Mouse (Mus musculus): ENCODE results near the gene Rplp2. TPM values are rescaled to one million over a fixed set of nuclear protein-coding genes. Genes with fewer than 3 reads are reported as not detected.
A peak's percentile ranks its signal among the peaks of the same experiment; 100 is the strongest.

Gene Rplp2
- total and polyA plus RNA-seq, 3 experiments = 421 to 928 (median 848) TPM

DNA sequence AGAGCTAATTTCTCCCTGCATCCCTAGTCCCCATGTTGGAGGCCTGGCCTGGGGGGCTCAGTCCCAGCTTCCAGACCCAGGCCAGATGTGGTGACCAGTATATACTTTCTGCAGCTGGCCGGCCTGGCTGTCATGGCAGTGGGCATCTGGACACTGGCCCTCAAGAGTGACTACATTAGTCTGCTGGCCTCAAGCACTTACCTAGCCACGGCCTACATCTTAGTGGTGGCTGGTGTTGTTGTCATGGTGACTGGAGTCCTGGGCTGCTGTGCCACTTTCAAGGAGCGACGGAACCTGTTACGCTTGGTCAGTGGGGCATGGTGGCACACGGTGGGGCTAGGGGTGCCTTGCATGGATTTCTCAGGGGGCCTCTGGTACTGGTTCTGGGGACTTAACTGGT is 22.2 kb downstream of the Rplp2 start:
- Histone ChIP-seq H3K36me3 (ENCODE audit: control insufficient read depth, insufficient read depth, low read length) (no peaks in the 10 kb centered on the region; the same call in 1 of the 2 replicates), H3K4me3 (peak overlapping the region; percentile 82), H3K27me3 (ENCODE audit: control insufficient read depth, insufficient read depth, low read length) (no peaks in the 10 kb centered on the region), H3K79me2 (replicated peaks; ENCODE audit: control insufficient read depth, insufficient read depth, low read length) (no peaks in the 10 kb centered on the region; the same call in 1 of the 2 replicates), H3K9ac (ENCODE audit: low read depth, low read length) (peak overlapping the region; percentile 44), H3K4me1 (ENCODE audit: control insufficient read depth, insufficient read depth, low read length) (peaks cover 22% of the 10 kb centered on the region), H3K27ac (peak overlapping the region; percentile 98)
- peak in 1 of 2 experiments; percentile 25 for DNase-seq
- 78% methylated on average over 6 of the region's 6 CpGs for WGBS
- intact Hi-C loops (cut with DNase I) = no loop called here
- no peak for TF ChIP-seq CTCF (IDR thresholded peaks at IDR 0.05)
- no peak for TF ChIP-seq EP300 (IDR thresholded peaks at IDR 0.05; ENCODE audit: insufficient read depth, low read depth, low read length)

DNA sequence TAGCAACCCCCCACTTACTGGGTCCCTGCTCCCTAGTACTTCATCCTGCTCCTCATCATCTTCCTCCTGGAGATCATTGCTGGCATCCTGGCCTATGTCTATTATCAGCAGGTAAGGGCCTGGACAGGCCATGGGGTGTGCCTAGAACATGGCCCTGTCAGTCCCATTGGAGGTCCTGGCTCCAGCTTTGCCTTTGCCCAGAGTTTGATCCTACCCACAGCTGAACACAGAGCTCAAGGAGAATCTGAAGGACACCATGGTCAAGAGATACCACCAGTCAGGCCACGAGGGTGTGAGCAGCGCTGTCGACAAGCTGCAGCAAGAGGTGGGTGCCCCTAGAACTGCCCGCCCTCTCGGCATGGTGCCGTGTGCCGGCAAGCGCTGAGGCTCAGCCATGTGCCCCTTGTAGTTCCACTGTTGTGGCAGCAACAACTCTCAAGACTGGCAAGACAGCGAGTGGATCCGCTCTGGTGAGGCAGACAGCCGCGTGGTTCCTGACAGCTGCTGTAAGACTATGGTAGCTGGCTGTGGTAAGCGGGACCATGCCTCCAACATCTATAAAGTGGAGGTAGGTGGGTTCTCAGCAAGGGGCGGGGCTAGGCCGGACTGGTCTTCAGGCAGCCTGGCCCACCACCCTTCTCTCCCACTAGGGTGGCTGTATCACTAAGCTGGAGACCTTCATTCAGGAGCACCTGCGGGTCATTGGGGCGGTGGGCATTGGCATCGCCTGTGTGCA is 22.9 kb downstream of the Rplp2 start:
- Histone ChIP-seq H3K27ac (peak overlapping the region; percentile 98), H3K4me3 (peak overlapping the region; percentile 82; the same call in 1 of the 2 replicates), H3K27me3 (ENCODE audit: control insufficient read depth, insufficient read depth, low read length) (no peaks in the 10 kb centered on the region), H3K36me3 (ENCODE audit: control insufficient read depth, insufficient read depth, low read length) (no peaks in the 10 kb centered on the region; the same call in 1 of the 2 replicates), H3K4me1 (ENCODE audit: control insufficient read depth, insufficient read depth, low read length) (peaks cover 24% of the 10 kb centered on the region), H3K9ac (ENCODE audit: low read depth, low read length) (no peak overlapping the region), H3K79me2 (replicated peaks; ENCODE audit: control insufficient read depth, insufficient read depth, low read length) (no peaks in the 10 kb centered on the region; the same call in 1 of the 2 replicates)
- intact Hi-C loops (cut with DNase I) = no loop called here
- DNase-seq = peak; percentile 41 to 49
- 87% methylated on average over 18 of the region's 18 CpGs for WGBS
- no peak for TF ChIP-seq EP300 (IDR thresholded peaks at IDR 0.05; ENCODE audit: insufficient read depth, low read depth, low read length)
- TF ChIP-seq POLR2A (IDR thresholded peaks at IDR 0.05; ENCODE audit: insufficient read depth, low read depth, low read length) = no peak
- TF ChIP-seq CTCF (IDR thresholded peaks at IDR 0.05) = no peak

- Histone ChIP-seq H3K4me1 (ENCODE audit: control insufficient read depth, insufficient read depth, low read length) (peaks cover 21% of the 10 kb centered on the region), H3K36me3 (ENCODE audit: control insufficient read depth, insufficient read depth, low read length) (no peaks in the 10 kb centered on the region; the same call in 1 of the 2 replicates), H3K27me3 (ENCODE audit: control insufficient read depth, insufficient read depth, low read length) (no peaks in the 10 kb centered on the region), H3K27ac (no peak overlapping the region), H3K79me2 (replicated peaks; ENCODE audit: control insufficient read depth, insufficient read depth, low read length) (no peaks in the 10 kb centered on the region; the same call in 1 of the 2 replicates), H3K4me3 (no peak overlapping the region), H3K9ac (ENCODE audit: low read depth, low read length) (no peak overlapping the region)
- WGBS = 93% methylated on average over 10 of the region's 10 CpGs
- no peak for DNase-seq
- TF ChIP-seq EP300 (IDR thresholded peaks at IDR 0.05; ENCODE audit: insufficient read depth, low read depth, low read length) (no peak), CTCF (IDR thresholded peaks at IDR 0.05) (no peak), POLR2A (IDR thresholded peaks at IDR 0.05; ENCODE audit: insufficient read depth, low read depth, low read length) (no peak)
- intact Hi-C loops (cut with DNase I) = no loop called here
Observed at GRCm38 (mm10) chr7:141470637-141470944, 23.4 kb downstream of the Rplp2 start.

- no peak overlapping the region for H3K4me3 ChIP-seq
- no peak for DNase-seq
- H3K4me1 ChIP-seq (ENCODE audit: control insufficient read depth, insufficient read depth, low read length) = peaks cover 21% of the 10 kb centered on the region
- no peaks in the 10 kb centered on the region for H3K27me3 ChIP-seq (ENCODE audit: control insufficient read depth, insufficient read depth, low read length)
- H3K9ac ChIP-seq (ENCODE audit: low read depth, low read length) = no peak overlapping the region
- H3K36me3 ChIP-seq (ENCODE audit: control insufficient read depth, insufficient read depth, low read length) = no peaks in the 10 kb centered on the region; the same call in 1 of the 2 replicates
- WGBS = 90% methylated on average over 1 of the region's 1 CpGs
- intact Hi-C loops (cut with DNase I) = no loop called here
- no peak for TF ChIP-seq CTCF (IDR thresholded peaks at IDR 0.05)
- TF ChIP-seq POLR2A (IDR thresholded peaks at IDR 0.05; ENCODE audit: insufficient read depth, low read depth, low read length) = 0 out of 2 replicates have a peak, but pooled peaks have one; percentile 35
- no peak overlapping the region for H3K27ac ChIP-seq
- no peaks in the 10 kb centered on the region; the same call in 1 of the 2 replicates for H3K79me2 ChIP-seq (replicated peaks; ENCODE audit: control insufficient read depth, insufficient read depth, low read length)
Observed at GRCm38 (mm10) chr7:141471236-141471635, 24.1 kb downstream of the Rplp2 start.

- Histone ChIP-seq H3K36me3 (ENCODE audit: control insufficient read depth, insufficient read depth, low read length) (no peaks in the 10 kb centered on the region), H3K4me1 (ENCODE audit: control insufficient read depth, insufficient read depth, low read length) (peaks cover 18% of the 10 kb centered on the region), H3K27me3 (ENCODE audit: control insufficient read depth, insufficient read depth, low read length) (no peaks in the 10 kb centered on the region), H3K9ac (ENCODE audit: low read depth, low read length) (no peak overlapping the region), H3K79me2 (replicated peaks; ENCODE audit: control insufficient read depth, insufficient read depth, low read length) (no peaks in the 10 kb centered on the region; the same call in 1 of the 2 replicates), H3K4me3 (no peak overlapping the region), H3K27ac (no peak overlapping the region)
- no peak for TF ChIP-seq POLR2A (IDR thresholded peaks at IDR 0.05; ENCODE audit: insufficient read depth, low read depth, low read length)
- intact Hi-C loops (cut with DNase I) = no loop called here
- DNase-seq = no peak
- WGBS = 70% methylated on average over 6 of the region's 6 CpGs
Observed at GRCm38 (mm10) chr7:141472226-141472625, 25.1 kb downstream of the Rplp2 start.

GRCm38 (mm10) chr7:141472763-141473162 is 25.6 kb downstream of the Rplp2 start:
- TF ChIP-seq EP300 (IDR thresholded peaks at IDR 0.05; ENCODE audit: insufficient read depth, low read depth, low read length) (no peak), POLR2A (IDR thresholded peaks at IDR 0.05; ENCODE audit: insufficient read depth, low read depth, low read length) (0 out of 2 replicates have a peak, but pooled peaks have one; percentile 21), CTCF (IDR thresholded peaks at IDR 0.05) (no peak)
- Histone ChIP-seq H3K27me3 (ENCODE audit: control insufficient read depth, insufficient read depth, low read length) (no peaks in the 10 kb centered on the region), H3K4me1 (ENCODE audit: control insufficient read depth, insufficient read depth, low read length) (peaks cover 22% of the 10 kb centered on the region), H3K27ac (no peak overlapping the region), H3K36me3 (ENCODE audit: control insufficient read depth, insufficient read depth, low read length) (no peaks in the 10 kb centered on the region), H3K4me3 (no peak overlapping the region), H3K79me2 (replicated peaks; ENCODE audit: control insufficient read depth, insufficient read depth, low read length) (no peaks in the 10 kb centered on the region; the same call in 1 of the 2 replicates), H3K9ac (ENCODE audit: low read depth, low read length) (no peak overlapping the region)
- WGBS = 64% methylated on average over 6 of the region's 6 CpGs
- no peak for DNase-seq
- intact Hi-C loops (cut with DNase I) = no loop called here
